Mouse (Mus musculus): ENCODE data around the gene Unc5c.

The Unc5c gene

DNA sequence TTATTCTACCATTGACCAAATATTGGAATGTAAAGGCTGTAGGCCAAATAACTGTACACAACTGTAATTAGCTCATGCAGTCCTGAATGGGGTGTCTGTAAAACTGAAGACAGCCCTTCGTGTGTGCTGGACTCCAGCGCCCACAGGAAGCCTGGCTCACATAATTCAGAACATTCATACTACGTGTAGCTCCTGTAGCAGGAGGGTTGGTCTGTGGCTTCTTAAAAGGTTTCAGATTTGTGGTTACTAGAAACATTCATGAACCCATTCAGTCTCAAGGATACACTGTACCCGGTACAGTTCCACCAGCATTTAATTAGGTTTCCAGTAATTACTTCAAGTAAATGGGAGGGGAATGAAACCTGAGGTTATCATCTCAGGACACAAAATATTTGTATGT, 246.6 kb downstream of the Unc5c start:
- no peak for DNase-seq (ENCODE audit: low spot score in 2 of 2)

GRCm38 (mm10) chr3:141716371-141716770, 251.4 kb downstream of the Unc5c start:
- DNase-seq (ENCODE audit: low spot score in 2 of 2), result no peak

DNA sequence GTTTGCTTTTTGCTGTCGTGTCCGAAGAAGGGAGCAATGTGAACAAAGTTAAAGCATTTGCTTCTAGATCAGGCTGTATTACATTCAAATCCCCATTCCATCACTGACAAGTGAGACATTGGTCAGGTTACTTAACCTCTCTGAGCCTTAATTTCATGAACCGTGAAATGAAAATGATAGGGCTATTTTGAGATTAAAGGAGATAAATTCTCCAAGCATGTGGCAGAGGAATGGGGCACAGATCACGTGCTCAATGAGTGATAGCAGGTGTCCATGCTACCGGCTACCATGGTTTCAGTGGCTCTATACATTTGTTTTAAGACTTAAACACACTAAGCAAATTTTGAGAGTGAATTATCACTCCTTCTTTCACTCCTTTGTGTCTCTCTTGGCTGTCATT, 254.0 kb downstream of the Unc5c start:
- DNase-seq (ENCODE audit: low spot score in 2 of 2), result no peak

- DNase-seq (ENCODE audit: low spot score in 2 of 2), result no peak
These were observed 259.5 kb downstream of the Unc5c start for GRCm38 (mm10) chr3:141724499-141724898.

DNA sequence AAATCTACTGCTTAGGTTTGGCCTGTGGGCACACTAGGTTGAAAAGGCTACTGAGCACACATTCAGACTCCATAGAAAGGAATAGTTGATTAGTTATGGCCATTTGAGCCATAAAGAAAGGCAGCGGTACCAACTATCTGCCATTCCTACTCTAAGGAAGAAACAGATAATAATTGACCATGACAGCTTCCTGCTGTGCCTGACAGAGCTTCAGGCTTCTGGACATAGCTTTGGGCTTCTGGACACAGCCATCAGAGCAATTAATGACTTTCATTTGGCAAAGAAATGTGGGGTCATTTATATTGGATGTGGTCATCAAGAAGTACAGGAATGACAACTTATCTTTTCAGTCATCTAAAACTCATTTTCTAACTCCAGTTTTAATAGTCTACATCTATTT, 260.4 kb downstream of the Unc5c start:
- DNase-seq (ENCODE audit: low spot score in 2 of 2), result no peak

GRCm38 (mm10) chr3:141733844-141734243, 268.8 kb downstream of the Unc5c start:
- DNase-seq (ENCODE audit: low spot score in 2 of 2), result no peak

DNA sequence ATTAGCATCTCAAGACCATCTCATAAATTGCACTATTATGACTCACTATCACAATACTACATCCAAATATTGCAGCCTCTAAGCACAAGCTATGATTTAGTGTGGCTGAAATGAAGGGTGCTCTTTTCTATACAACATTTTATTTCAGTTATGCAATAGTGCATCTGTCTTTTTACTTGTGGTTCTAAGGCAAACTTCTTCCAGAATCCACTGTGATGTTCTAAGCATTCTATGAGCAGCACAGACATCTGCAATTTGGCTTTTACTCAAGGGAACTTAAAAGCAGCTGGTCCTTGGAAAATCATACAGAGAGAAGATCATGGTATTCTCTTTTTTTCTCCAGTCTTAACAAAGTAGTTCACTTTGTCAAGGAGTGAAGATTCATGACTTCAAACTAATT, 270.3 kb downstream of the Unc5c start:
- no peak for DNase-seq (ENCODE audit: low spot score in 2 of 2)

DNA sequence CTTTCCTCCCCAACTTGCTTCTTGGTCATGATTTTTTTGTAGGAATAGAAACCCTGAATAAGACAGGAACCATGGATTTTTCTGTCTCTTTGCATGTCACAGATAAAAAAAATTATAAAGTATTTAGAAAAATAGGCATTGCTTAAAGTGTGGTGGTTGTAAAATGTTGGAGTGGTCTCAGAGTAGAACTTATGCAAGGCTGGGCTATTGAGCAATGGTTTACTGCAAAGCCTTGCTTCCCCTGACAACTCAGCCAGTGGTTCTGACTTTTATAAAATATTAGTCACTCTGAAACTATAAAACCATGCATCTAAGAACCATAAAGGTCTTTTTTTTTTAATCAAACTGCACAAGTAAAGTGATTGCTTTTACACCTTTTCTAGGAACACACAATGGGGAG, 280.3 kb downstream of the Unc5c start:
- no peak for DNase-seq (ENCODE audit: low spot score in 2 of 2)

GRCm38 (mm10) chr3:141748694-141749381, 283.8 kb downstream of the Unc5c start:
- no peak for DNase-seq (ENCODE audit: low spot score in 2 of 2)

DNA sequence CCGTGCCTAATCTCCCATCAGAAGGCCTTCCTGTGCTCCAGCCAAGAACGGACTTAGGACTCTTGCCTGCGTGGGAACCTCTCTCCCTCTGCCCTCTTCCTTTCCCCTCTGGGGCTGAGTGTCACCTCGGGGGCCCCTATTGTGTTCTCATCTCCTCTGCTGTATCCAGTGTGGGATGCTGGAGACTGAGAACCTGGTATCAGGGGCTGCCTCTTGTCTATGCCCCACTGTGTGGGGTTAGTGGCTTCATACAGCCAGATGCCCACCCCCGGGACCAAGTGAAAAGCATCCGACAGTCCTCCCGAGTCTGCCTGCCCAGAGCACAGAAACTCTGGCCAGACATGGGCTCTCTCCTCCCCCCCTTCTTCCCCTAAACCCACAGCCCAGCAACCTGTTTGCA, 287.2 kb downstream of the Unc5c start:
- DNase-seq (ENCODE audit: low spot score in 2 of 2), result no peak

DNA sequence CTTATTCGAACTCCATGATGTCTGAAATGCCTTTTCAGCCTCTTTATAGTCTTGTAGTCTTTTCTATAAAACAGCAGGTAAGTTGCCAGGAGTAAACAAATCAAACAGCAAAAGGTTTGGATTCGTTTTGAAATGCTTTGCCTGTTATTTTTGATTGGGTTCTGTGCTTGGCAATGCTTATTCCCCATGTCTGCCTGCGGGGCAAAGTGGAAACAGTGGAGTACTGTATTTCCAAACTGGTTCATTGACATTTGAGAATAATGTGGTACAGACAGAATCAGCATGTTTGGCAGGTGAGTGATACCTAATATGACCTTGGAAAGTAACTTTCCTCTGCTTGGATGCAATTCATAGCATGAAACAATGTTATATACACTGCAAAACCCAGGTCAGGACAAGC, 292.2 kb downstream of the Unc5c start:
- DNase-seq (ENCODE audit: low spot score in 2 of 2), result no peak

DNA sequence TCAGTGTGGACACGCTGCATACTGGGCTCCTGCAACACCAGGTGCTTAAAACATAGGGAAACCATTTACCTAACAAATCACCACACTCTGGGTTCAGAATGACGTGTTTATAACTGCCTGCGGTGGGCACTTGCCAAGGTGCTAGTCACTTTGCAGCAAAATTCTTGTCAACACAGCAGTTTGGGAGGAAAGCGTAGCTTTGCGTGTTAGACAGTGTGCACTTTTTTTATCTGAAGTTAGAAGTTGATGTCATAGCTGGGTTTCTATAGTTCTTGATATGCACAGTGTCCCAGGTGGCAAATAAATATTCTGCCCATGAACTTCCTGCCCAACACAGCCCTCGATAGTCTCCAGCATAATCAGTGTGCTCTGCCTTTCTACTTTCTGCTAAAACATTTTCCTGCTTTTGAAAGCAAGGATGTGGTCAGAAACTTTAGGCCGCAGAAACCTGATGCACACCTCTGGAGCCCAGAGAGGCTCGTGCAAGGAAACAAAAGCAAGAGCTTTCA, 313.4 kb downstream of the Unc5c start:
- no peak for DNase-seq (ENCODE audit: low spot score in 2 of 2)

DNA sequence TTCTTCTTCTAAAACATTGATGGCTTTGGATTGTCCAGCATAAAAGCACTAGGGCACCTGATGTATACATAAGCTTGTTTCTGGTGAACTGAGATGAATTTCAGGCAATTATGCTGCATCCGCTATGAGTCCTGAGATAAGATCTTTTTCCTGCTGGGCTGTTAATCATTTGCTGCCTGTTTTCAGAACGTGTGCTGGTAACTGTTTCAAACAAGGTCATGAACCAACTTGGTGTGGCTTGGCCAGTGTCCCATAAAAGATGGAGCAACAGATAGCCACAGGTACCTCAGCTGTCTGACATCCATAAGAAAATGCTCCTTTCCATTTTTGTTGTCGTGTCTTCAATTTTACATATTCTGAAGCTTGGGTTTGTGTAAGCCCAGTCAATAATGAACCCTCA, 314.2 kb downstream of the Unc5c start:
- no peak for DNase-seq (ENCODE audit: low spot score in 2 of 2)

GRCm38 (mm10) chr3:141782553-141782952, 317.5 kb downstream of the Unc5c start:
- DNase-seq (ENCODE audit: low spot score in 2 of 2), result no peak

GRCm38 (mm10) chr3:141791026-141791780, 326.2 kb downstream of the Unc5c start:
- DNase-seq (ENCODE audit: low spot score in 2 of 2), result no peak

GRCm38 (mm10) chr3:141792106-141792505, 327.1 kb downstream of the Unc5c start:
- no peak for DNase-seq (ENCODE audit: low spot score in 2 of 2)

DNA sequence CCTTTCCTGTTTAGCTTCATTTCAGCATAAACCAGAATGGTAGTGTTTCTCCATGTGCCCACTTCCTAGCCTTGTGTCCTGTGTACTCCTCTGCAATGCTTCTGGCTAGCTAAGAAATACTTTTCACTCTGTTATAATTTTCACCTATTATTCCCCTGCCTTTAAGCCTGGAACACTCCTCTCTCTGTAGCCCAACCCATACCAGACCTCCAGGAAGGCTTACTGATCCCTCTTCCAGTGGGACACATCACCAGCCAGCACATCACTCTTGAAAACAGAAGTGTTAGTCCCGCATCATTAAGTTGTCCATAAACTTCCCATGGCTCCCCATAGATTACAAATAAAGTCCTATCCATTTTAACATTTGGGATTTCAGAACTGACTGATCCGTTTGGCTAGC, 328.7 kb downstream of the Unc5c start:
- no peak for DNase-seq (ENCODE audit: low spot score in 2 of 2)

DNA sequence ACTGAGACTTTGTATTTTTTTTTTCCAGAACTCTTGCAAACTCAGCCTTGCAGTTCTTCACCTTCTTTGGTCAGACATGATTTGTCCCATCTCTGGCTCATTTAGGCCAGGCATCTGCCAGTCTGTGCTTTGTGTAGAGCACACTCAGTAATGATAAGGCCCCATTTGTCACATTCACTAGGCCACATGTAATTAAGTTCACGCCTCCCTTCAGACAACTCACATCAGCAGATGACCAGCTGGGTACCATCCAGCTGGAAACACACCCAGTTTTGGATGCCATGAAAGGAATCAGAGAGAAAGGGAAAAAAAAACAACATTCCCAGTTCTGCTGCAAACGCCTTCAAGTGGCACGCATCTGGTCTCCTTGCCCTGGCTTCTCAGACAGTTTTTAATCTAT, 329.4 kb downstream of the Unc5c start:
- DNase-seq (ENCODE audit: low spot score in 2 of 2), result no peak

DNA sequence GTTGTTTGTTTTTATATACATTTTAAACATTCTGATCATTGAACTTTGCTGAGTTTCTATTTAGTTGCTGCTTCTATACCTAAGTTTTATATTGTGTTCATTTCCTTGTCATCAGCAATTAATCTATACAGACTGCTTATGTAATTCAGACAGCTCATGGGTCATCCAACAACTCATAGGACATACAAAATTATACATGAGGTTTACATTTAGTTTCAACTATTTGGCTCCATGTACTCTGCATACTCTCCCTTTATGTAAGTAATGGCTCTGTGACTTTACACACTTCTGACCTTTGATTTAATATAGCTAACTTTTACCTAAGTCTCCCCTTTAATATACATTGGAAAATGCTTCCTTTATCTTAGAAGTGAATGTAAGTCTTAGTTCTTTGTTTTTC, 332.4 kb downstream of the Unc5c start:
- no peak for DNase-seq (ENCODE audit: low spot score in 2 of 2)

DNA sequence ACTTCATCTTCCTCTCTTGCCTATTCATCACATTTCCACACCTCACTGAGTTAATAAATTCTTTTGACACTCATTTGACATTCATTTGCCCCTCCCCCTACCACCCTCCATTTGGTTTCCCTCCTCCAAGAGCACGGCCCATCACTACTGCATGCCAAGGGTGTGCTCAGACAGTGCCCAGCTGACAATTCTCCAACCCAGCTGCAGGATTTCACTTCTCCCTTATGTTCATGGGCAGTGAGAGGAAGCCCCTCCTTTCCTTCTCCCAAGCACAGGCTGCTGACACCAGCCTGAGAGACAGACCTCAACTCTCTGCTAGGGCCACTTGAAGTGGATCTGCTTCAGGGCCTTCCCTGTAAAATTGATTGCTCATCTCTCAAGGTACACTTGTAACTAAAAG, 332.8 kb downstream of the Unc5c start:
- DNase-seq (ENCODE audit: low spot score in 2 of 2), result no peak

DNA sequence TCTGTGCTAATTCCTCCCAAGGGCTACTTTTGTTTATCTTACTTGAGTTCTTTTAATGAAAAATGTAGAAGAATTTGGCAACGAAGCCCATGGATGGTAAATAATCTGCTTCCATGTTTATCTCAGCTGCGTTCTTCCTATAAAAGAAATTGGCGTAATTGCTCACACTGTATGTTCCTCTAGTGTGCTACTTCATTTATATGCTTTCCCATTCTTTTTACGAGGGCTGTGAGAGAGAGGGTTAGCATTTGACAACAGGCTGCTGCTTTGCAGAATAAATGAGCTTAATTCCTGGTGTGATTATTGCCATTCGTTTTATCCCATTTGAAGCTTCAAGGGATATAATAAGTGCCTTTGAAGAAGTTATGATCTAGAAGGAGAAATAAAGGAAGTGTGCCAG, 339.1 kb downstream of the Unc5c start:
- DNase-seq (ENCODE audit: low spot score in 2 of 2), result no peak

DNA sequence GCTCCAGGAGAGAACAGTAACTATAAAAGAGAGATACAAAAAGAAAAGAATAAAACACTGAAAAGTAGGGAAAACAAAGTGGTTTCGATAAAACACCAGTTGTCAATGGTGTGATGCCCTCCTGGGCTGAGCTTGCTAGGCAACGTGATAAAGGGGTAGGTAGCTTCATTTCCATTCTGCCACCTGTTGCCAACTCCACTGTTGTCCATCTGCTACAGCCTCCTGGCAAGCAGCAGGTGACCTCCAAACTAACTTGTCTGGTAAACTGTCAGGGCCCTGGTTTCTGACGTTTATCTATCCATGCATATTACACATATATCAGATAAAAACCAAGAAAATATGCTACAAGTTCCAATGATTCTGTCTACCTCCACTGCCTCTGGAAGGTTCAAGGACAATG, 344.6 kb downstream of the Unc5c start:
- no peak for DNase-seq (ENCODE audit: low spot score in 2 of 2)

DNA sequence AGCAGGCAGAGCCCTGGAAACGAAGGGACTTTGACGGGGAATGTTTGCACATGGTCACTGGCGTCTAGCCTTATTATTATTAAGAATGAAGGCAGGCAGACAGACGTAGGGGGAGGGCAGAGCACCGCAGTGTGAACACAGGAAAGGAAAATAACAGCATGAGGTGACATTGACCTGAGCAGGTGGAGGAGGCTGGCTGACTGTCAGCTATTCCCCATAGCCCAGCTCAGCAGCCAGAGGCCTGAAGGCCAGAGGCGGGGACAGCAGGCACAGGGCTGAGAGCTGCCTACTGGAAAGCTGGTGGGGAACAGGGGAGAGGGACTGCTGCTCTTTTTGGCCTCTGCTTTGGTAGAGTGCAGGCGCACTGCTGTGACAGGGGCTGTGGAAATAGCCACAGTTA, 345.9 kb downstream of the Unc5c start:
- DNase-seq (ENCODE audit: low spot score in 2 of 2), result no peak
